Mouse (Mus musculus): Measurements from ENCODE around the gene Olfr1420. TPM values are rescaled to one million over a fixed set of nuclear protein-coding genes. Genes with fewer than 3 reads are reported as not detected.
A peak's percentile ranks its signal among the peaks of the same experiment; 100 is the strongest.
"Not testable (repeated sequence)": the region's sequence is repeated elsewhere in the genome, so short reads cannot be mapped to it uniquely, and the experiment has no call there.

The Olfr1420 gene
- polyA plus RNA-seq, 1 experiment from 2014 or later, result 0.08 TPM

DNA sequence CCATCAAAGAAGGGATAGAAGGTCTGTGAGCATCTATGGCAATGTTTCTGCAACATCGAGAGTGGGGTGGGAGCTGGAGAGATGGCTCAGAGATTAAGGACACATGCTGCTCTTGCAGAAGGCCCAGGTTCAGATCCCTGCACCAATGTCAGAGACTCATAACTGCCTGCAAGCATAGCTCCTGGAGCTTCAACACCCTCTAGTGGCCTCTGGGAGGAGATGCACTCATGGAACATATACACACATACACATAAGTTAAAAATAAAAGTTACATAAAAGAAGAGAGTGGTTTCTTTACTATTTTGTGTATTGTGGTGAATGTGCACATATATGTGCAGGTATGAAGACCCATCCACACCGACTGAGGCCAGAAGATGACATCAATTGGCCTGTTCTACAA, 18.5 kb upstream of the Olfr1420 start:
- no peaks in the 10 kb centered on the region for H3K9me3 ChIP-seq (replicated peaks; ENCODE audit: low read length)
- H3K4me2 ChIP-seq (ENCODE audit: low read length), result no peak overlapping the region
- no peak for TF ChIP-seq CTCF (IDR thresholded peaks at IDR 0.05; ENCODE audit: low read depth)
- no peak overlapping the region for H3K4me3 ChIP-seq (replicated peaks; ENCODE audit: low read depth, low read length)
- ATAC-seq (replicated peaks; ENCODE audit: low FRiP score, low read depth) (no peak), DNase-seq (ENCODE audit: low spot score) (no peak)
- H3K9ac ChIP-seq (ENCODE audit: low read depth, low read length), result no peak overlapping the region
- H3K36me3 ChIP-seq (ENCODE audit: insufficient read depth, low read length), result no peaks in the 10 kb centered on the region
- H3K27me3 ChIP-seq (ENCODE audit: insufficient read depth, low read length), result no peaks in the 10 kb centered on the region
- WGBS, result 81% methylated on average over 2 of the region's 2 CpGs
- H3K27ac ChIP-seq, result no peak overlapping the region
- H3K4me1 ChIP-seq (replicated peaks; ENCODE audit: insufficient read depth, low read length), result no peaks in the 10 kb centered on the region

DNA sequence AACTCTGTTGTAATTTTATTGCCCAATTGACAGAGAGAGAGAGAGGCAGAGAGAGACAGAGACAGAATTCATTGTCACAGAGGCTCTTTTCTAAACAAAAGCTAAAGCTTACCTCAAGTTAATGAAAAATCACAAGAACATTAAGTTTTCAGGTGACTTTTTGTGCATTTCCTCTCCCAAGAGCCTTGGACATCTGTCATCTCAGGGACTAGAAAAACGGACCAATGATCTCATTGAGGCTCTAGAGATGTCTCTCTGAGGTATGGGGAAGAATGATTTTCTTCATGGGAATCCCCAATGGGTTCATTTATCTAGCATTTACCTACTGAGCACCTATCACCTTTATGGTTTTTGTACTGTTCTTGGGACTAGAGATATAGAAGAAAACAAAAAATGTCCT, 11.4 kb upstream of the Olfr1420 start, which contains the start of gene Olfr1419:
Gene Olfr1419, minus strand, starts transcription at position 101 of the 400 bp plus-strand sequence.
- ATAC-seq (replicated peaks; ENCODE audit: low FRiP score, low read depth) (no peak), DNase-seq (ENCODE audit: low spot score) (no peak)
- TF ChIP-seq CTCF (IDR thresholded peaks at IDR 0.05; ENCODE audit: low read depth), result no peak
- H3K4me2 ChIP-seq (ENCODE audit: low read length), result no peak within 1 kb of the TSS
- H3K27me3 ChIP-seq (ENCODE audit: insufficient read depth, low read length), result no peaks in the 10 kb centered on the region
- H3K9ac ChIP-seq (ENCODE audit: low read depth, low read length), result no peak within 1 kb of the TSS
- no peaks in the 10 kb centered on the region for H3K4me1 ChIP-seq (replicated peaks; ENCODE audit: insufficient read depth, low read length)
- H3K9me3 ChIP-seq (replicated peaks; ENCODE audit: low read length), result no peaks in the 10 kb centered on the region
- no peak within 1 kb of the TSS for H3K4me3 ChIP-seq (replicated peaks; ENCODE audit: low read depth, low read length)
- no peaks in the 10 kb centered on the region for H3K36me3 ChIP-seq (ENCODE audit: insufficient read depth, low read length)
- no peak within 1 kb of the TSS for H3K27ac ChIP-seq
- 59% methylated on average over 1 of the region's 1 CpGs for WGBS

DNA sequence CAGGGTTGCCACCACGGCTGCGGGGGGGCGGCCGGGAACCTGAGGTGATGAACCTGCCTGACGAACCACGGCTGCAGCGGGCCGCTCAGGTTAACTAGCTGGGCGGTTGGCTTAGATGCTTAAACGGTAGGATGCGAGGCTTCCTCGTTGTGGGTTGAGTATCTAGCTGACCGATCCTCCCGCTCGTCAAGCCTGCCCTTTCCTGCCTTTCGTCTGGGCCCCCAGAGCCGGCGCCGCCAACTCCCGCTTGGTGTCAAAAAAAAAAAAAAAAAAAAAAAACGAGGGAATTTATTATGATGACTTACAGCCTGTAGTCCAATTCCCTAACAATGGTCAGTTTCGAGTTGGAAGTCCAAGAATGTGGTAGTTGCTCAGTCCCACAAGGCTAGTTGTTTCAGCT, 8.0 kb upstream of the Olfr1420 start:
- not testable (repeated sequence) for H3K4me3 ChIP-seq (replicated peaks; ENCODE audit: low read depth, low read length); H3K4me2 ChIP-seq (ENCODE audit: low read length); ATAC-seq (replicated peaks; ENCODE audit: low FRiP score, low read depth); H3K27me3 ChIP-seq (ENCODE audit: insufficient read depth, low read length); H3K9ac ChIP-seq (ENCODE audit: low read depth, low read length); H3K36me3 ChIP-seq (ENCODE audit: insufficient read depth, low read length); H3K9me3 ChIP-seq (replicated peaks; ENCODE audit: low read length); H3K4me1 ChIP-seq (replicated peaks; ENCODE audit: insufficient read depth, low read length); H3K27ac ChIP-seq
- 54% methylated on average over 22 of the region's 22 CpGs for WGBS
- peak; percentile 3 for DNase-seq (ENCODE audit: low spot score)

DNA sequence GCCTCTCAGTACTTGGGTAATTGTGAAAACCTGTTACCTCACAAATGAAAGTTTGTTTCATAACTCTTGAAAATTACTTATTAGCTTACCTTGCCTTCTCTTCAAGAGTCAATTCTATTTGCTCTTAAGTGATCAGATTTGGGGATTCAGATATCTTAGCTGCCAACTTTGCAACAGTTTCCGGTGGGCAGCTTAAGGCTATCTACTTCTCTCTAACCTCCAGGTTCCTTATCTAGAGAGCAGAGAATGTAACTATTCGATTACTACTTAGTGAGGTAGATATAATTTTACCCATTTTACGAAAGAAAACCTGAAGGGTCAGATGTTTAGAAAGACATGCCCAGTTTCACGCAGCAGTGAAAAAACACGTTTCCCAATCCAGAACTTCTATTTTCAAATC, 24.7 kb downstream of the Olfr1420 start:
- no peaks in the 10 kb centered on the region for H3K9me3 ChIP-seq (replicated peaks; ENCODE audit: low read length)
- no peak for TF ChIP-seq CTCF (IDR thresholded peaks at IDR 0.05; ENCODE audit: low read depth)
- peak overlapping the region; percentile 67; the same call in 1 of the 2 replicates for H3K9ac ChIP-seq (ENCODE audit: low read depth, low read length)
- 94% methylated on average over 5 of the region's 5 CpGs for WGBS
- 0 out of 2 replicates have a peak, but pooled peaks cover 6% of the 10 kb centered on the region for H3K36me3 ChIP-seq (ENCODE audit: insufficient read depth, low read length)
- H3K27ac ChIP-seq, result no peak overlapping the region
- peak overlapping the region; percentile 66 for H3K4me2 ChIP-seq (ENCODE audit: low read length)
- no peak for DNase-seq (ENCODE audit: low spot score)
- H3K27me3 ChIP-seq (ENCODE audit: insufficient read depth, low read length), result no peaks in the 10 kb centered on the region
- H3K4me3 ChIP-seq (replicated peaks; ENCODE audit: low read depth, low read length), result peak overlapping the region; percentile 87; the same call in 1 of the 2 replicates
- peaks cover 7% of the 10 kb centered on the region for H3K4me1 ChIP-seq (replicated peaks; ENCODE audit: insufficient read depth, low read length)
- no peak for ATAC-seq (replicated peaks; ENCODE audit: low FRiP score, low read depth)

DNA sequence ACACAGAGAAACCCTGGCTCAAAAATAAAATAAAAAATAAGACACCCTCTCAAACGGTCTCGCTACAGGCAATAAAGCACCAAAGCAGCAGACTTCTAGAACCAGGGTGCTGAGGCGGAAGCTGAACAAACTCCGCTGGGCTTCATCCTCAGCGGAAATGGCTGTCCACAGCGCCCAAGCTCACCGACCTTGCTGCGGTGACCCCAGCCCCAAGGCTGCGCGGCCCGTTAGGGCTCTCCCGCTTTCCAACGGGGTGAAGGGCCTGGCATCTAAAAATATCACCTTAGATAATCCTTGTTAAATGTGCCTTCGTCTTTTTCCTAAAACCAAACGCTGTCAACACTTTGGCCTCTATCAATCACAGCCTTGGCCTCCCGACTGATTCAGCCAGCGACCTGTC, 25.2 kb downstream of the Olfr1420 start:
- ATAC-seq (replicated peaks; ENCODE audit: low FRiP score, low read depth), result peak; percentile 31

DNA sequence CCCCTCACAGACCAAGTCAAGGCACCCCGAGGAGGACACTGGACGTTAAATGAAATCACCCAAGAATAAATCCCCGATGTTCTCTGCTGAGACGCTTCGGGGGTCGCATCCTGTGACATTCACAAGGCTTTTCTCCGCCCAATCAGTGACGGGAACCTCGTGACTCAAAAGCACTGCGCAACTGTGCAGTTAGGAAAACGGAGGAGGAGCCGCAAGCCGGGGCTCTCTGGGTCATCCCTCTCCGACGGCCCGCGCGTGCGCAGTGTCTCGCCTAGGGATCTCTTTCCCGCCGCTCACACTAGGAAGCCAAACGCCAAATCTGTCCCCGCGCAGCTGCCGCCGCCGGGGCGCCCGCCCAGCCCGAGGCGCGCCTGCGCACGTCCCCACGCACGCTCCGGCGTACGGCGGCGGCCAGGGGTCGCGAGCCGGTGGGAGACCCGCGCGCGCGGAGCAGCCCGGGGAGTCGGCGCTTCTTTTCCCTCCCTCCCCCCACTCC, 25.7 kb downstream of the Olfr1420 start, which contains the start of gene Patl1:
Gene Patl1, plus strand, starts transcription at position 363 of the 496 bp plus-strand sequence.
- ATAC-seq (replicated peaks; ENCODE audit: low FRiP score, low read depth) (peak; percentile 97), DNase-seq (ENCODE audit: low spot score) (peak; percentile 100)
- peak within 1 kb of the TSS; percentile 92 for H3K27ac ChIP-seq
- peak within 1 kb of the TSS; percentile 75 for H3K9ac ChIP-seq (ENCODE audit: low read depth, low read length)
- H3K9me3 ChIP-seq (replicated peaks; ENCODE audit: low read length), result no peaks in the 10 kb centered on the region
- peaks cover 7% of the 10 kb centered on the region for H3K4me1 ChIP-seq (replicated peaks; ENCODE audit: insufficient read depth, low read length)
- H3K4me2 ChIP-seq (ENCODE audit: low read length), result peak within 1 kb of the TSS; percentile 70
- peak within 1 kb of the TSS; percentile 87 for H3K4me3 ChIP-seq (replicated peaks; ENCODE audit: low read depth, low read length)
- no peak for TF ChIP-seq CTCF (IDR thresholded peaks at IDR 0.05; ENCODE audit: low read depth)
- no peaks in the 10 kb centered on the region for H3K27me3 ChIP-seq (ENCODE audit: insufficient read depth, low read length)
- 0 out of 2 replicates have a peak, but pooled peaks cover 6% of the 10 kb centered on the region for H3K36me3 ChIP-seq (ENCODE audit: insufficient read depth, low read length)
- under 1% methylated on average over 52 of the region's 53 CpGs for WGBS

More for the DNA sequence above, 25.2 kb downstream of the Olfr1420 start:
- H3K27me3 ChIP-seq (ENCODE audit: insufficient read depth, low read length), result no peaks in the 10 kb centered on the region
- peak; percentile 56 for DNase-seq (ENCODE audit: low spot score)
- H3K27ac ChIP-seq, result peak overlapping the region; percentile 92
- TF ChIP-seq CTCF (IDR thresholded peaks at IDR 0.05; ENCODE audit: low read depth), result no peak
- 3% methylated on average over 17 of the region's 17 CpGs for WGBS
- peak overlapping the region; percentile 87 for H3K4me3 ChIP-seq (replicated peaks; ENCODE audit: low read depth, low read length)
- peak overlapping the region; percentile 66 for H3K4me2 ChIP-seq (ENCODE audit: low read length)
- no peaks in the 10 kb centered on the region for H3K9me3 ChIP-seq (replicated peaks; ENCODE audit: low read length)
- H3K36me3 ChIP-seq (ENCODE audit: insufficient read depth, low read length), result 0 out of 2 replicates have a peak, but pooled peaks cover 6% of the 10 kb centered on the region
- peaks cover 7% of the 10 kb centered on the region for H3K4me1 ChIP-seq (replicated peaks; ENCODE audit: insufficient read depth, low read length)
- peak overlapping the region; percentile 67 for H3K9ac ChIP-seq (ENCODE audit: low read depth, low read length)
